Mouse (Mus musculus): ENCODE measurements around the gene Tecpr2.
"Not testable (repeated sequence)": the region's sequence is repeated elsewhere in the genome, so short reads cannot be mapped to it uniquely, and the experiment has no call there.

Gene Tecpr2

GRCm38 (mm10) chr12:110889036-110890020 is at the start of gene Tecpr2, which contains the start of gene Cinp:
Gene Tecpr2, plus strand, starts transcription at chr12:110889264.
Gene Cinp, minus strand, starts transcription at chr12:110889145.
- DNase-seq (ENCODE audit: low spot score in 2 of 2): peak; percentile 94 to 96

- DNase-seq (ENCODE audit: low spot score in 2 of 2): peak; percentile 91 to 96
Measured at GRCm38 (mm10) chr12:110840348-110841198, 48.5 kb upstream of the Tecpr2 start, which contains the start of gene Mok. Gene Mok, minus strand, starts transcription at chr12:110840939.

- no peak for DNase-seq (ENCODE audit: low spot score in 2 of 2)
Measured at GRCm38 (mm10) chr12:110841731-110842493, 47.2 kb upstream of the Tecpr2 start.

- peak in 1 of 2 experiments; percentile 88 for DNase-seq (ENCODE audit: low spot score in 2 of 2)
Measured at GRCm38 (mm10) chr12:110843194-110844048, 45.6 kb upstream of the Tecpr2 start.

- DNase-seq (ENCODE audit: low spot score in 2 of 2): peak in 1 of 2 experiments; percentile 40
Measured at GRCm38 (mm10) chr12:110844227-110845130, 44.6 kb upstream of the Tecpr2 start.

GRCm38 (mm10) chr12:110845131-110845880 is 43.8 kb upstream of the Tecpr2 start:
- peak; percentile 67 to 86 for DNase-seq (ENCODE audit: low spot score in 2 of 2)

- DNase-seq (ENCODE audit: low spot score in 2 of 2): no peak
Measured at GRCm38 (mm10) chr12:110846191-110846765, 42.8 kb upstream of the Tecpr2 start.

GRCm38 (mm10) chr12:110850010-110850928 is 38.8 kb upstream of the Tecpr2 start, which contains the start of gene Zfp839:
Gene Zfp839, plus strand, starts transcription at chr12:110850253.
- peak; percentile 60 to 84 for DNase-seq (ENCODE audit: low spot score in 2 of 2)

- DNase-seq (ENCODE audit: low spot score in 2 of 2): no peak
Measured at GRCm38 (mm10) chr12:110850929-110851256, 38.2 kb upstream of the Tecpr2 start.

- no peak for DNase-seq (ENCODE audit: low spot score in 2 of 2)
Measured at GRCm38 (mm10) chr12:110851414-110851813, 37.6 kb upstream of the Tecpr2 start.

- no peak for DNase-seq (ENCODE audit: low spot score in 2 of 2)
Measured at GRCm38 (mm10) chr12:110851923-110852322, 37.1 kb upstream of the Tecpr2 start.

GRCm38 (mm10) chr12:110854786-110855737 is 34.0 kb upstream of the Tecpr2 start:
- DNase-seq (ENCODE audit: low spot score in 2 of 2): no peak

GRCm38 (mm10) chr12:110857196-110857595 is 31.9 kb upstream of the Tecpr2 start:
- no peak for DNase-seq (ENCODE audit: low spot score in 2 of 2)

- DNase-seq (ENCODE audit: low spot score in 2 of 2): not testable (repeated sequence)
Measured at GRCm38 (mm10) chr12:110858681-110859080, 30.4 kb upstream of the Tecpr2 start.

- DNase-seq (ENCODE audit: low spot score in 2 of 2): no peak
Measured at GRCm38 (mm10) chr12:110860293-110860692, 28.8 kb upstream of the Tecpr2 start.

- DNase-seq (ENCODE audit: low spot score in 2 of 2): no peak
Measured at GRCm38 (mm10) chr12:110861256-110861655, 27.8 kb upstream of the Tecpr2 start.

All from left cerebral cortex, adult 9 months (tissue).